Comparison of ENCODE assay signal across 13 mouse cellular contexts in the genomic region with DNA sequence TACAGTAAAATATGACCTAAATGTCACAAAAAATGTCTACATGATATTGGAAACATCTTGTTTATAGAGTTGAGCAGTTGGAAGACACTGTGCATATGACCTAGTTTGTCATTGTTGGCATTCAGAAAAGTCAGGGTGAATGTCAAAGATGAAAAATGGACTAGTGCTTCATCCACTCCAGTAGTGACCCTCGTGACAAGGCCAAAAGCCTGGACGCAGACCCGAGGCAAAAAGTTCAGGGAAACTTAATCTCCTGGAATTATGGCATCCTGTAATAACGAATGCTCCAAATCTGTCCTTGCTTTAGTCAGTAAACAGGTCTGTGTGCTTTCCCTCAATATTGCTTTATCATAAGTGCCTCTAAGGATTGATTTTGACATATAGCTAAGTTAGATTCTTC. TPM values are rescaled to one million over a fixed set of nuclear protein-coding genes. Genes with fewer than 3 reads are reported as not detected.
"Had no signal": no experiment of that assay in that cellular context is flagged by ENCODE, and none has a peak within 500 bp of the region (broad histone marks: within the 10 kb centered on the region; RNA-seq: fewer than 3 reads in every experiment).

No protein-coding gene starts in this region.

- DNase-seq: liver, postnatal 0 days; lung, adult 2 months; lung, postnatal 14 days; lung, postnatal 36 days; right cerebral cortex, postnatal 14 days; thymus, adult 2 months; thymus, postnatal 36 days had no signal

- ATAC-seq: liver, postnatal 0 days; lung, postnatal 0 days; midbrain, embryonic 13.5 days; midbrain, embryonic 15.5 days had no signal

RNA-seq across cellular contexts. Expression of a gene that starts 51.6 kb away (rescaled TPM):
- total RNA-seq: megakaryocyte progenitor cell, adult 5-6 weeks; monocyte, adult 5-6 weeks had no signal
- polyA plus RNA-seq: liver, postnatal 0 days; lung, postnatal 0 days; macrophage had no signal
